Mouse (Mus musculus) hindbrain, embryonic 16.5 days (tissue): Measurements from ENCODE around the gene Ly6g6f. TPM values are rescaled to one million over a fixed set of nuclear protein-coding genes. Genes with fewer than 3 reads are reported as not detected.
"Not testable (repeated sequence)": the region's sequence is repeated elsewhere in the genome, so short reads cannot be mapped to it uniquely, and the experiment has no call there.

Source experiments
- ATAC-seq: fragments of 200-750 bp; cut with Nextera tagmentation; 2 replicates; pipeline ENCODE4 v1.8.0; 2017; ENCODE audit warnings: moderate TSS enrichment, moderate library complexity
- H3K27ac ChIP-seq: fragments of 300-500 bp; sonication (generic); 2 replicates; pipeline ENCODE4 v1.5.1; 2014; ENCODE audit warnings: low read depth, mild to moderate bottlenecking, control low read depth, low read length, moderate library complexity
- H3K27me3 ChIP-seq: fragments of 300-500 bp; sonication (generic); replicated peaks from 2 replicates; pipeline ENCODE4 v1.6.1; 2014; ENCODE audit warnings: low read length; ENCODE audit not compliant: control insufficient read depth, insufficient read depth
- H3K36me3 ChIP-seq: fragments of 300-500 bp; sonication (generic); 2 replicates; pipeline ENCODE4 v1.6.1; 2014; ENCODE audit warnings: mild to moderate bottlenecking, low read length, moderate library complexity, mixed read lengths; ENCODE audit not compliant: control insufficient read depth, insufficient read depth
- H3K4me1 ChIP-seq: fragments of 300-500 bp; sonication (generic); 2 replicates; pipeline ENCODE4 v1.6.1; 2014; ENCODE audit warnings: low read depth, low read length; ENCODE audit not compliant: control insufficient read depth, insufficient read depth
- H3K4me2 ChIP-seq: fragments of 300-500 bp; sonication (generic); 2 replicates; pipeline ENCODE4 v1.6.1; 2014; ENCODE audit warnings: mild to moderate bottlenecking, low read length, control low read depth, moderate library complexity
- H3K4me3 ChIP-seq: fragments of 300-500 bp; sonication (generic); 2 replicates; pipeline ENCODE4 v1.5.1; 2014; ENCODE audit warnings: mild to moderate bottlenecking, low read length, control low read depth, moderate library complexity
- H3K9ac ChIP-seq: fragments of 300-500 bp; sonication (generic); 2 replicates; pipeline ENCODE4 v1.6.1; 2014; ENCODE audit warnings: low read depth, mild to moderate bottlenecking, control low read depth, low read length, moderate library complexity
- H3K9me3 ChIP-seq: fragments of 300-500 bp; sonication (generic); 2 replicates; pipeline ENCODE4 v1.6.1; 2014; ENCODE audit warnings: mild to moderate bottlenecking, low read length, moderate library complexity; ENCODE audit not compliant: control insufficient read depth
- WGBS: fragments of 180-500 bp; shearing (Covaris S2); extraction: QIAGEN DNeasy Blood & Tissue Kit; methylation state at CpG from one replicate; pipeline ENCODE4 v1.1.7; 2014; 5-methylcytosine and 5-hydroxymethylcytosine counted together
- polyA plus RNA-seq: library from polyadenylated mRNA; unstranded; fragments of >200 nt; fragmentation: Nextera tagmentation; extraction: Ambion mirVana; gene quantifications from 2 replicates; pipeline ENCODE4 v1.2.1, GENCODE M21; 2015

Gene Ly6g6f
- polyA plus RNA-seq, 1 experiment from 2014 or later: not detected

GRCm38 (mm10) chr17:35125578-35125977 lies 40.2 kb upstream of the Ly6g6f start:
- 36% methylated on average over 6 of the region's 6 CpGs for WGBS
- H3K27ac ChIP-seq: peak overlapping the region; percentile 76
- H3K36me3 ChIP-seq: no peaks in the 10 kb centered on the region
- no peaks in the 10 kb centered on the region for H3K9me3 ChIP-seq
- peaks cover 29% of the 10 kb centered on the region for H3K4me1 ChIP-seq
- no peaks in the 10 kb centered on the region for H3K27me3 ChIP-seq
- peak overlapping the region; percentile 67 for H3K4me3 ChIP-seq
- no peak for ATAC-seq
- H3K9ac ChIP-seq: peak overlapping the region; percentile 82
- peak overlapping the region; percentile 80 for H3K4me2 ChIP-seq

GRCm38 (mm10) chr17:35125081-35125480 lies 39.7 kb upstream of the Ly6g6f start:
- Histone ChIP-seq H3K4me2 (no peak overlapping the region), H3K4me1 (peaks cover 34% of the 10 kb centered on the region), H3K27me3 (no peaks in the 10 kb centered on the region), H3K9me3 (no peaks in the 10 kb centered on the region), H3K4me3 (no peak overlapping the region), H3K9ac (no peak overlapping the region), H3K36me3 (no peaks in the 10 kb centered on the region), H3K27ac (no peak overlapping the region)
- ATAC-seq: no peak
- WGBS: 88% methylated on average over 1 of the region's 1 CpGs

- WGBS: 89% methylated on average over 12 of the region's 12 CpGs
Observed at GRCm38 (mm10) chr17:35124261-35124896, 39.0 kb upstream of the Ly6g6f start.

GRCm38 (mm10) chr17:35123287-35123686 lies 37.9 kb upstream of the Ly6g6f start:
- H3K9ac ChIP-seq, ATAC-seq: not testable (repeated sequence)
- 90% methylated on average over 9 of the region's 9 CpGs for WGBS

More at GRCm38 (mm10) chr17:35124261-35124896, 39.0 kb upstream of the Ly6g6f start:
- not testable (repeated sequence) for H3K27me3 ChIP-seq, H3K27ac ChIP-seq, ATAC-seq, H3K9ac ChIP-seq, H3K9me3 ChIP-seq, H3K4me2 ChIP-seq, H3K4me3 ChIP-seq, H3K36me3 ChIP-seq
- H3K4me1 ChIP-seq: peaks cover 40% of the 10 kb centered on the region

GRCm38 (mm10) chr17:35121871-35122303 lies 36.5 kb upstream of the Ly6g6f start, which contains the start of gene Csnk2b:
Gene Csnk2b (minus strand): TSS chr17:35122053.
- WGBS: under 1% methylated on average over 19 of the region's 19 CpGs
- Histone ChIP-seq H3K4me3 (peak within 1 kb of the TSS; percentile 94), H3K4me2 (peak within 1 kb of the TSS; percentile 96), H3K36me3 (peaks cover 16% of the 10 kb centered on the region), H3K27me3 (no peaks in the 10 kb centered on the region), H3K9me3 (no peaks in the 10 kb centered on the region), H3K27ac (peak within 1 kb of the TSS; percentile 88), H3K9ac (peak within 1 kb of the TSS; percentile 95), H3K4me1 (peaks cover 28% of the 10 kb centered on the region)
- ATAC-seq: no peak; the same call in none of the 2 replicates

More at GRCm38 (mm10) chr17:35123287-35123686, 37.9 kb upstream of the Ly6g6f start:
- not testable (repeated sequence) for H3K27ac ChIP-seq, H3K27me3 ChIP-seq, H3K4me2 ChIP-seq, H3K9me3 ChIP-seq, H3K36me3 ChIP-seq, H3K4me3 ChIP-seq
- H3K4me1 ChIP-seq: peaks cover 38% of the 10 kb centered on the region

- peaks cover 18% of the 10 kb centered on the region for H3K36me3 ChIP-seq
- peak within 1 kb of the TSS; percentile 96 for H3K4me2 ChIP-seq
- peak within 1 kb of the TSS; percentile 95 for H3K9ac ChIP-seq
- ATAC-seq: peak; percentile 96
- WGBS: 0% methylated on average over 48 of the region's 50 CpGs
- peaks cover 24% of the 10 kb centered on the region for H3K4me1 ChIP-seq
- H3K27ac ChIP-seq: peak within 1 kb of the TSS; percentile 88
- H3K4me3 ChIP-seq: peak within 1 kb of the TSS; percentile 94
- no peaks in the 10 kb centered on the region for H3K9me3 ChIP-seq
- no peaks in the 10 kb centered on the region for H3K27me3 ChIP-seq
Observed at GRCm38 (mm10) chr17:35121143-35121799, 35.9 kb upstream of the Ly6g6f start, which contains the start of gene Gpank1. Gene Gpank1 (plus strand): TSS chr17:35121455.

- H3K9me3 ChIP-seq: no peaks in the 10 kb centered on the region
- peak overlapping the region; percentile 82 for H3K27ac ChIP-seq
- H3K9ac ChIP-seq: peak overlapping the region; percentile 95
- ATAC-seq: peak; percentile 1; the same call in 1 of the 2 replicates
- H3K4me2 ChIP-seq: peak overlapping the region; percentile 83
- no peaks in the 10 kb centered on the region for H3K27me3 ChIP-seq
- under 1% methylated on average over 32 of the region's 33 CpGs for WGBS
- peaks cover 22% of the 10 kb centered on the region for H3K36me3 ChIP-seq
- H3K4me3 ChIP-seq: peak overlapping the region; percentile 94
- peaks cover 22% of the 10 kb centered on the region for H3K4me1 ChIP-seq
Observed at GRCm38 (mm10) chr17:35120745-35121142, 35.3 kb upstream of the Ly6g6f start.

- H3K27me3 ChIP-seq: no peaks in the 10 kb centered on the region
- no peak within 1 kb of the TSS for H3K4me3 ChIP-seq
- H3K27ac ChIP-seq: no peak within 1 kb of the TSS
- no peaks in the 10 kb centered on the region for H3K9me3 ChIP-seq
- ATAC-seq: no peak
- H3K9ac ChIP-seq: no peak within 1 kb of the TSS; the same call in 1 of the 2 replicates
- peaks cover 8% of the 10 kb centered on the region for H3K4me1 ChIP-seq
- peaks cover 22% of the 10 kb centered on the region for H3K36me3 ChIP-seq
- H3K4me2 ChIP-seq: no peak within 1 kb of the TSS
- 85% methylated on average over 8 of the region's 8 CpGs for WGBS
Observed at GRCm38 (mm10) chr17:35115046-35116019, 29.9 kb upstream of the Ly6g6f start, which contains the start of gene Ly6g5b. Gene Ly6g5b (minus strand): TSS chr17:35115428.
